Mouse (Mus musculus) E14TG2a.4 (cell line): ENCODE measurements at regions not wholly inside any gene's neighbourhood (a gene's known extent, or its start where the extent isn't known, plus 50 kb on each side); places are given as distances from the start of the nearest gene placed in this dataset.

ENCODE experiments used
- H3K27me3 ChIP-seq: 2 replicates; pipeline ENCODE4 v1.6.1; 2014; ENCODE audit warnings: low read length, control low read depth; ENCODE audit not compliant: insufficient read depth
- H3K36me3 ChIP-seq: 2 replicates; pipeline ENCODE4 v1.6.1; 2014; ENCODE audit warnings: low read length, control low read depth; ENCODE audit not compliant: insufficient read depth
- H3K4me1 ChIP-seq: replicated peaks from 2 replicates; pipeline ENCODE4 v1.6.1; 2014; ENCODE audit warnings: low read depth, low read length, control low read depth
- H3K4me3 ChIP-seq: replicated peaks from 2 replicates; pipeline ENCODE4 v1.5.1; 2014; ENCODE audit warnings: mild to moderate bottlenecking, low read length
- H3K9me3 ChIP-seq: 2 replicates; pipeline ENCODE4 v1.6.1; 2014; ENCODE audit warnings: low read length, control low read depth
- CTCF ChIP-seq: conservative IDR thresholded peaks from 2 replicates; pipeline ENCODE4 v1.5.1; 2014; ENCODE audit warnings: low read length
- NANOG ChIP-seq: IDR thresholded peaks from 2 replicates; pipeline ENCODE4 v1.6.1; 2014; ENCODE audit warnings: borderline replicate concordance, low read length, mixed read lengths
- POU5F1 ChIP-seq: IDR thresholded peaks from 2 replicates; pipeline ENCODE4 v1.6.1; 2014; ENCODE audit warnings: low read length, borderline replicate concordance

- Histone ChIP-seq H3K27me3 (no peaks in the 10 kb centered on the region), H3K4me3 (no peak overlapping the region), H3K36me3 (no peaks in the 10 kb centered on the region), H3K4me1 (no peaks in the 10 kb centered on the region), H3K9me3 (no peaks in the 10 kb centered on the region)
- no peak for TF ChIP-seq NANOG
- no peak for TF ChIP-seq POU5F1
- no peak for TF ChIP-seq CTCF
These were observed 169.4 kb upstream of the Sash1 start for GRCm38 (mm10) chr10:9055274-9055673.

- H3K4me1 ChIP-seq = no peaks in the 10 kb centered on the region
- no peaks in the 10 kb centered on the region for H3K9me3 ChIP-seq
- TF ChIP-seq NANOG (no peak), POU5F1 (no peak), CTCF (no peak; the same call in none of the 2 replicates)
- H3K4me3 ChIP-seq = no peak overlapping the region
- H3K36me3 ChIP-seq = no peaks in the 10 kb centered on the region
- no peaks in the 10 kb centered on the region for H3K27me3 ChIP-seq
These were observed 167.5 kb upstream of the Sash1 start for GRCm38 (mm10) chr10:9053371-9053770.

- Histone ChIP-seq H3K27me3 (no peaks in the 10 kb centered on the region), H3K36me3 (no peaks in the 10 kb centered on the region), H3K4me3 (no peak overlapping the region), H3K9me3 (peaks cover 9% of the 10 kb centered on the region; the same call in 1 of the 2 replicates), H3K4me1 (no peaks in the 10 kb centered on the region)
- TF ChIP-seq POU5F1 (no peak), NANOG (no peak), CTCF (no peak)
These were observed 161.5 kb upstream of the Sash1 start for GRCm38 (mm10) chr10:9047341-9047740.

GRCm38 (mm10) chr10:9044746-9045370 lies 159.0 kb upstream of the Sash1 start:
- H3K36me3 ChIP-seq = no peaks in the 10 kb centered on the region
- no peak overlapping the region for H3K4me3 ChIP-seq
- no peaks in the 10 kb centered on the region for H3K27me3 ChIP-seq
- peaks cover 10% of the 10 kb centered on the region; the same call in 1 of the 2 replicates for H3K9me3 ChIP-seq
- TF ChIP-seq CTCF = no peak
- TF ChIP-seq POU5F1 = no peak
- no peak for TF ChIP-seq NANOG
- no peaks in the 10 kb centered on the region for H3K4me1 ChIP-seq

- no peaks in the 10 kb centered on the region for H3K27me3 ChIP-seq
- no peak for TF ChIP-seq POU5F1
- no peak for TF ChIP-seq NANOG
- no peak for TF ChIP-seq CTCF
- H3K9me3 ChIP-seq = peaks cover 10% of the 10 kb centered on the region; the same call in 1 of the 2 replicates
- H3K4me1 ChIP-seq = no peaks in the 10 kb centered on the region
- no peaks in the 10 kb centered on the region for H3K36me3 ChIP-seq
- H3K4me3 ChIP-seq = no peak overlapping the region
These were observed 157.6 kb upstream of the Sash1 start for GRCm38 (mm10) chr10:9043507-9043906.

- TF ChIP-seq NANOG = no peak
These were observed 144.6 kb upstream of the Sash1 start for GRCm38 (mm10) chr10:9030486-9030885.

GRCm38 (mm10) chr10:9029506-9029905 lies 143.6 kb upstream of the Sash1 start:
- Histone ChIP-seq H3K4me3 (no peak overlapping the region), H3K9me3 (no peaks in the 10 kb centered on the region), H3K36me3 (no peaks in the 10 kb centered on the region), H3K4me1 (no peaks in the 10 kb centered on the region), H3K27me3 (no peaks in the 10 kb centered on the region)
- TF ChIP-seq NANOG = no peak

More at GRCm38 (mm10) chr10:9030486-9030885, 144.6 kb upstream of the Sash1 start:
- Histone ChIP-seq H3K4me1 (no peaks in the 10 kb centered on the region), H3K27me3 (no peaks in the 10 kb centered on the region), H3K4me3 (no peak overlapping the region), H3K9me3 (no peaks in the 10 kb centered on the region), H3K36me3 (no peaks in the 10 kb centered on the region)

GRCm38 (mm10) chr10:9027070-9027807 lies 141.4 kb upstream of the Sash1 start:
- Histone ChIP-seq H3K36me3 (no peaks in the 10 kb centered on the region), H3K27me3 (no peaks in the 10 kb centered on the region), H3K9me3 (no peaks in the 10 kb centered on the region), H3K4me1 (no peaks in the 10 kb centered on the region), H3K4me3 (no peak overlapping the region)
- TF ChIP-seq POU5F1 (no peak), CTCF (no peak), NANOG (no peak)
